19 mouse cellular contexts compared by ENCODE assay signal in genomic region chr4:40573300-40573699, GRCm38 (mm10).
DNase-seq lines count a peak whose midpoint lies in the region; ATAC-seq and TF ChIP-seq lines count a peak whose summit lies in the region.
"Had no signal": no experiment of that assay in that cellular context is flagged by ENCODE, and none has a peak within 500 bp of the region (broad histone marks: within the 10 kb centered on the region; RNA-seq: fewer than 3 reads in every experiment).

No protein-coding gene starts in this region.

- ATAC-seq in erythroid progenitor cell, adult 5-6 weeks (replicated peaks; ENCODE audit: low FRiP score, poor library complexity, severe bottlenecking), result no peak
- ATAC-seq: activated CD4-positive, CD25-positive, alpha-beta regulatory T cell, adult 4 months; CD4-positive, CD25-positive, alpha-beta regulatory T cell, adult 4 months; Patski had no signal

- TF ChIP-seq EP300 in CH12.LX (IDR thresholded peaks at IDR 0.05; ENCODE audit: low read length), result peak; percentile 36; the same call in 1 of the 2 replicates

- H3K79me2 ChIP-seq in CH12.LX (replicated peaks; ENCODE audit: control insufficient read depth, extremely low read depth, insufficient read depth, poor library complexity, severe bottlenecking), result no peaks in the 10 kb centered on the region

- intact Hi-C loops in heart, postnatal 25 days (cut with DNase I), result no loop called here

- DNase-seq in heart, adult 11 months, result peak; percentile 79
- no peak for DNase-seq in heart, postnatal 25 days (ENCODE audit: low spot score)
- DNase-seq in CH12.LX (ENCODE audit: extremely low read depth), result peak; percentile 70
- DNase-seq: adrenal gland, adult 2 months; adrenal gland, adult 8-10 months; adrenal gland, postnatal 10 days; adrenal gland, postnatal 14 days; adrenal gland, postnatal 25 days; adrenal gland, postnatal 36 days; B cell, adult 2 months; cerebellum, adult 11 months; cerebellum, adult 11-12 months; cerebellum, adult 18-20 months; cerebellum, adult 2 months had no signal

- no peaks in the 10 kb centered on the region for H3K9me3 ChIP-seq in CH12.LX (replicated peaks; ENCODE audit: low read length)
- H3K9me3 ChIP-seq: G1E had no signal

- no peak for TF ChIP-seq RAD21 in CH12.LX (IDR thresholded peaks at IDR 0.05; ENCODE audit: low read depth, low read length)

- H3K27me3 ChIP-seq in CH12.LX (replicated peaks), result no peaks in the 10 kb centered on the region

- dilution Hi-C loops in CH12.LX (cut with MboI; ENCODE audit: extremely low pct_ligation_motif_present, extremely low pct_unique_long_range_greater_than_20kb, low sequenced_read_pairs), result no loop called here

- H3K36me3 ChIP-seq in CH12.LX (replicated peaks in 1 of 2; ENCODE audit: control insufficient read depth in 1 of 2, insufficient read depth in 1 of 2, low read length in 1 of 2), result no peaks in the 10 kb centered on the region
- H3K36me3 ChIP-seq: G1E had no signal

- H3K4me3 ChIP-seq in CH12.LX (replicated peaks in 1 of 3; ENCODE audit: low read depth in 2 of 3, low read length in 2 of 3, poor library complexity in 1 of 3), result no peak overlapping the region

- no peak for TF ChIP-seq POLR2A in CH12.LX (IDR thresholded peaks at IDR 0.05; ENCODE audit: low read depth, low read length)

- H3K9ac ChIP-seq in CH12.LX (ENCODE audit: insufficient read depth, low read depth), result no peak overlapping the region

- no peak overlapping the region for H3K27ac ChIP-seq in CH12.LX (ENCODE audit: insufficient read depth, low read depth)

- peaks cover 3 to 14% of the 10 kb centered on the region in 2 experiments; a peak in 3 of 4 replicates for H3K4me1 ChIP-seq in CH12.LX (ENCODE audit: control insufficient read depth in 1 of 2, insufficient read depth in 2 of 2)

- no peak for TF ChIP-seq CTCF in CH12.LX (conservative IDR thresholded peaks at IDR 0.05 in 1 of 2, IDR thresholded peaks at IDR 0.05 in 1 of 2; ENCODE audit: low read depth in 2 of 2, low read length in 2 of 2)

- in situ Hi-C loops in CH12.LX (cut with MboI; ENCODE audit: low pct_ligation_motif_present, low pct_unique_long_range_greater_than_20kb, low sequenced_read_pairs), result no loop called here

- no peak overlapping the region for H3K4me2 ChIP-seq in CH12.LX (ENCODE audit: insufficient read depth, low read depth, poor library complexity, severe bottlenecking)

TF ChIP-seq in CH12.LX, 34 proteins besides CTCF, POLR2A, EP300 and RAD21:
- TF ChIP-seq MEF2A (IDR thresholded peaks at IDR 0.05; ENCODE audit: borderline replicate concordance, low read depth, low read length) (peak; percentile 83), ZKSCAN1 (IDR thresholded peaks at IDR 0.05; ENCODE audit: borderline replicate concordance, low read depth, low read length) (no peak), SMC3 (IDR thresholded peaks at IDR 0.05; ENCODE audit: low read depth, low read length) (no peak), E2F4 (IDR thresholded peaks at IDR 0.05; ENCODE audit: insufficient replicate concordance, low read depth, low read length) (no peak), ETS1 (conservative IDR thresholded peaks at IDR 0.05; ENCODE audit: low read depth, low read length) (0 out of 2 replicates have a peak, but pooled peaks have one; percentile 23), POLR2AphosphoS2 (IDR thresholded peaks at IDR 0.05; ENCODE audit: low read depth, low read length) (no peak)
